Mouse (Mus musculus): ENCODE results near the gene Gm44503.

Gene Gm44503

DNA sequence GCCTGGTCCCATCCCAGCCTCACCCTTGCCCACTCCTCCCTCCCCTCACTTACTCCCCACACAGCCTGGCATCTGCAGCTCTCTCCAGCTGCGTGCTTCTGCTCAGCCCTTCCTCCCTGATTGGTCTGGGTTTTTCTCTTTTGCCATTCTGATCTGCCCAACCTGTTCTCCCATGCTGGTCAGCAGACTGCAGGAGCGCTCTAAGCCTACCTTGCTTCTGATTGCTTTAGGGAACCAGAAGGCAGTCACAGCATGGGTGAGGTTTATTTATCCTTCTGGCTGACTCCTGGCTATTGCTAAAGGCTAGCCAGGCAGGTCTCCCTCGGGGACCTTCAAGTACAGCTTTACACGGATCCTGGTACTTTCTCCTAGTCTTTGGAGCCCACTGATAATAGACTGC lies 72.8 kb downstream of the Gm44503 start:
- DNase-seq, result no peak

DNA sequence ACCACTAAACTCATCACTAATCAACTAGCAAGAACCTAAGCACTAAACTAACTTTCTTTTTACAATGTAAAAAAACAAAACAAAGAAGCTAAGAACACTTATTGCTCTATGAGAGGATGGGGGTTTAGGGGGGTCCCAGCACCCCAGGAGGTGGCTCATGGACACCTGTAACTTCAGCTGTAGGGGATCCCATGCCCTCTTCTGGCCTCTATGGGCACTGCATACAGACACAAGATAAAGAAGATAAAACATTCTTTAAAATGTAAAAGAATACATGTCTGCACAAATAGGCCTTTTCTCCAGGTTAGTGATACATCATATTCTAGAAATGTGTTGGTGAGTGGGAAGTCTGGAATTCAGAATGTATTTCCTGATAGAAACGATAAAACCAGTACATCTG lies 74.8 kb downstream of the Gm44503 start:
- no peak for DNase-seq

DNA sequence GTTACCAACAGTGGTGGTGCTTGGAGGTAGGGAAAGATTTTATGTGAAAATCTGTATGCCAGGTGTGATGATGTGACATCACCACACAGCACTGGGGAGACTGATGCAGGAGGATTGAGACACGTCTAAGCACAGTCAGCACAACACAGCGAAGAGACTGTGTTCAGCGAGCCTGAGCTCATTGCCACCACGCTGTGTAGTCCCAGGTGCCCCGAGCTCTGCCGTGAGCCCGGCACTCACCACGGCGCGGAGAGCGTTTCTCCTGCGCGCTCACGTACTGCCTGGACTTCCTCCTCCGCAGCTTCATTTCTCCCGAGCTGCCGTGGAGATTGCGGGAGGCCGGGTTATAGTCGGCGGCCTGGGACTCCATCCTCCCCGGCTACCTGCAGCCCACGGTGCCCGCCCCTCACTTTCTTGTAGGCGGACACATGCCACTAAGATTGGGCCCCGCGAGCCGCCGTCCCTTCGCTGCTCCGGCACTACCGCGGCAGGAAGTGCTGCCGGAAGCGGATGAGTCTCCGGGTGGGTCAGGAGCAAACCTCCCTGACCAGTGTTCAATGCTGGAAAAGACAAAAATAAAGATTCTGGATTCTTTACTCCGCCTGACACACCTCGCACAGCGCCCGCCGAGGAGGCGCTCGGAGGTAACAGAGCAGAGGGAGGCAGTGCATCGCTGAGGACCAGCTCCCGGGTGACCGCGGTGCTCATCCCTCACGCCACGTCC lies 80.7 kb downstream of the Gm44503 start:
- DNase-seq, result peak; percentile 96

DNA sequence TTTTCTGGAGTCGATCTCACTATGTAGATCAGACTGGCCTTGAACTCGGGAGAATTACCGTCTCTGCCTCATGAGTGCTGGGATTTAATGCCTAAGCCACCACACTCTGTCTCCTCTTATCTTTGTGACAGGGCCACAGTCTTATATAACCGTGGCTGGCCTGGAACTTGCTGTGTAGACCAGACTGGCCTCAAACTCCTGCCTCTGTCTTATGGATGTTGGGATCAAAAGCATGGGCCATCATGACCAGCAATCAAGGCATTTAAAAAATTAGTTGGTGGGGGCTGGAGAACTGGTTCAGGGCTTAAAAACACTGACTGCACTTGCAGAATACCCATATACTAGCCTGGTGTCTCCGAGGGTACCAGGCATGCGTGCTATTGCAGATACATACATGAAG lies 81.4 kb downstream of the Gm44503 start, which contains the start of gene Pigb:
Gene Pigb, minus strand, starts transcription at position 299 of the 400 bp plus-strand sequence.
- no peak for DNase-seq

DNA sequence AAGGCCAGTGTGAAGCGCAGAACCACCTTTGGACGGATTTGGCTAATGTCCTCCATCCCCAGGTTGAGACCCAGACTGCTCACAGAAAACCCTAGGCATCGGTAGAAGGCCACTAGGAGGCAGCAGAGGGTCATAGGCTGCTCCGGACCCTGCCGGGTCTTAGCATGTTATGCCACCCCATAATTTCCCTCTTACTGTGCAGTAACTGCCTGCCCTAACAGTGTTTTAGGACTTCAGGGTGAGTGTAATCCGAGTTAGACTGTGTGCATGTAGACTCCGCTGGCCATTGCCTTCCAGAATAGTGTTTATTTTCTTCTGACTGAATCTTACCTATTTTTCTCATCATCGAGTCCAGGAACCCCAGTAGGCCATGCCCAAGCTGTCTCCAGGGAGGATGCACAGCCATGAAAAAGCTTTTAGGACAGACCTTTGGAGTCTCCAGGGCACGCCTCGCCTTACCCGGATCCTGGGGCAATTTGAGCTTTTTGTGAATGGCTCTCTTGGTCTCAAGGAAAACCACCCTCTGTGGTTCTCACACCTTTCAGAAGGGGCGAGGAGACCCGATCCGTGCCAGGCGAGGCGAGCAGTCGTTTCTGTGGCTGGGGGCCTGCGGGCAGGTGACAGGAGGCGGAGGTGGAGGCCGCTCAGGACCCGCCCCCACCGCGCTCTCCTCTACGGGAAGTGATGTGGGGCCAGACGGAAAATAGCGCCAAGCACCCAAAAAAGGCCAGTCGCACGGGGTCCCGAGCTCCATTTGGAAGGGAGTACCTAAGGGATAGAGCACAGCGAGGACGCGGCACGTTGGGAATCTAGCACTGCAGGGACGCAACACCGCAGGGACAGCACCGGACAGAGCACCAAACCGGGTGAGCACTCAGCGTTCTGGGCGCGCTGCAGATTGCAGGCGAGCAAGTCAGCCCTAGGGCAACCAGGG lies 85.8 kb downstream of the Gm44503 start, which contains the start of gene Rab27a:
Gene Rab27a, plus strand, starts transcription at position 709 of the 934 bp plus-strand sequence.
- peak; percentile 94 for DNase-seq

DNA sequence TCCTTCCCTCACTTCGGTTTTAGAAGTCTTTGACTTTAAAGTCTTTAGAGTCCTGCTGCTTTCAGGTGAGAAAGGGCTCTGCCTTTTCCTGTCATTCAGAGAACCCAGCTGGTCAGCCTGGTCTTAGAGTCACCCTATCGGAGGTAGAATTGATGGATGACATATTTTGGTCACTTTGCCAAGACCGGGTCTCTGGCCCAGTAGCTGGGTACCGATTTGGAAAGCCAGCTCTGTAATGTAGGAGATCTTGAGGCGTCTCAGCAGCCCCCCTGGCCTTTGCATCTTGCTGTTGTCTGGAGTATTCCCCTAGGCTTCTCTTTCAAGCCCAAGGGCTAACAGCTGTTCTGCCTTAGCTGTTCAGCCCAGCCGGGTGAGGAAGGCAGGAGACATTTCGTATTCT lies 86.6 kb downstream of the Gm44503 start:
- peak; percentile 37 for DNase-seq

DNA sequence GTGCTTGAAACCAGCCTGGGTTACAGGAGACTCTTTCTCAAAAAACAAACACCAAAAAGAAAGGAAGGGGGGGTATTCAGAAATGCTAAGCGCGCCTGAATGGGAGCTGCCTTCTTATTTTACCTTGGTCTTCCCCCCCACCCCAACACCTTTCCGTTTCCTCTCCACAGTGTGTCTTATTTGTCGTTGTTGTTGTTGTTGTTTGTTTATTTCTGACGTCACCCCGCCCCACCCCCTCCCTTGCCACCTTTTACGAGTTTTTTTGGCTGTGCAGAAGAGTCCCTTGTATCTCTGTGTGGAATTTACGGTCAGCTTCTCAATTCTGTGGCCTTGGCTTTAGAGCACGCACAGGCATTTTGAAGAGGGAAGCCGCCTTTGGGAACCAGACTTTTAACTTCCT lies 87.1 kb downstream of the Gm44503 start:
- no peak for DNase-seq

DNA sequence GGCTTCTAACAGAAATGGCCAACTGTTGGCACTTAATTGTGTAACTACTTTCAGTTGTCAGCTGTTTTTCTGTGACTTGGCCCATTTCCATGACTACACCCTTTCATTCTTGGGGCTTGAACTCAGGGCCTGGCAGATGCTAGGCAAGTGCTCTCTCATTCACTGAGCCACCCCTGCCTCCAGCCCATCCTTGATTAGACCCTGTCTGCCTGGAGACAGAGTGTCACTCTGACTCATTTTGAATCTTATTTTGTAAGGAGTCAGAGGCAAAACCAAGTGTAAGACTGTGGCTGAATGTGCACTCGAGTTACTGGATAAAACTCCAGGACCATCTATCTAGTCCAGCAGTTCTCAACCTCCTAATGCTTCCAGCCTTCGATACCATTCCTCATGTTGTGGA lies 89.3 kb downstream of the Gm44503 start:
- DNase-seq, result no peak

DNA sequence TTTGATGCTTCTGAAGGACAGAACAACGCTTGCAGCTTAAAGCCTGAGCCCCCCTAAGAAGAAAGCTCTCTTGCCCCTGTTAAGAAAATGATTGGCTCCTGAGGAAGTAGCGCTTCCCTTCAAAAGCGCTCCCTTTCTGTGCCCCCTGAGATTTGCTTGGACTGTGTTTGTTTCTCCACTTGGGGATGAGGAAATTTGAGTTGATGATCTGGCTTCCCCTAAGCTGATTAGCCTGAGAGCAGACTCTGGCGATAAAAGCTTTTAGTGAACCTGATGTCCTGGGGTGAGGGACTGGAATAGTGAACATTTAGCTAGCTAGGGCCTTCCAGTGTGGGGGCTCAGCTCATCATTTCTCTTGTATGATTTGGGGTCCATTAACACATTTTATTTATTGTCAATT lies 90.3 kb downstream of the Gm44503 start:
- no peak for DNase-seq

DNA sequence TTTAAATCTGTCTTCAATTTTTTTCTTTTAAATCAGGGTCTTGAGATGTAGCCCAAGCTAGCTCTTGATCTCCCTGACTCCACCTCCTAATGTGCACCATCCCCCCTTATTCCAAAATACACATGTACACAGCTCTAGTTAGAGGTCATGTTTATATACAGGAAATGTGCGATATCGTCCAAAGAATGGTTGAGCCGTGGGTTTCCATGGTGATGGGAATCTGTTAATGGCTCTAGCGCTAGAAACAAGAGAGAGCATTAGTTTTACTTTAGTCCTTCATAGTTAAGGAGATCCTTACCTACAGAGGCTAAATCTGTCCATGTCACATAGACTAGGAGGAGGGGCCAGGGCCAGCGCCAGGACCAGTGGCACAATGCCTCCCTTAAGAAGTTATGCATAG lies 91.2 kb downstream of the Gm44503 start:
- DNase-seq, result no peak

DNA sequence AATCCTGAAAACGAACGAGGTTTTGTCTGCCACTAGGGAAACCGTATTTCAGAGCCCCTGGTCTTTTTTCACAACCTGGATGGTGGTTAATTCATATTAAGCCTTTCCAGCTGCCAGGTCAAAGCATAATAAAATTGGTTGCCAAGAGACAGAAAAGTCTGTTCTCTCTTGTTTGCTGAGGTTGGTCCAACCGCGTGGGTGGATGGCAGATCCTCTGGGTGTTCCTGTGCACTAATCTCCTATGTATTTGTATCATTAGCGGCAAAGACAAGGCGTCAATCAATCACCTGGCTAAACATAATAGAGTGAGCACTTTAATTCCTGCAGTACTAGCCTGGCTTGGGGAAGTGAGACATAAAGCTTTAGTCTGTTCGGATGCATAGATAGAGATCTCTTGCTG lies 92.0 kb downstream of the Gm44503 start:
- no peak for DNase-seq

DNA sequence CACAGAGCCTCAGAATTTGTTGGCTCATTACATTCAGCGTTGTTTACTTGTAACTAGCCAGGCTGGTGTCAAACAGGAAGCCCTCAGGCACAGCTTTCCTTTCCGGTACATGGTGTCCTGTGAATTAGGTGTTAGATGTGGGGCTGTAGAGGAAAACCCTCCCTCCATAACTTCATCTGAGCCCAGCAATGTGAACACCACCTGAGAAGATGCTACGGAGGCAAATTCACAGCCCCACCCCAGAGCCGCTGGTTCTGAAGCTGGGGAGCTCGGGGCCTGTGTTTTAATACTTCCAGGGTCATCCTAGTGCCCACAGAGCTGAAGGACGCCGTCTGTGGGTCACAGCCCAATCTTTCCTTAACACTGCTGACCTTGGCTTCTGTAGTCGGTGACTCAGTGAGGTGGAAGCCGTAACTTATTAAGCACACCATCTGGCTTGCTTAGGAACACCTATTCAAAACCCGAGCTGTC lies 96.8 kb downstream of the Gm44503 start:
- no peak for DNase-seq

DNA sequence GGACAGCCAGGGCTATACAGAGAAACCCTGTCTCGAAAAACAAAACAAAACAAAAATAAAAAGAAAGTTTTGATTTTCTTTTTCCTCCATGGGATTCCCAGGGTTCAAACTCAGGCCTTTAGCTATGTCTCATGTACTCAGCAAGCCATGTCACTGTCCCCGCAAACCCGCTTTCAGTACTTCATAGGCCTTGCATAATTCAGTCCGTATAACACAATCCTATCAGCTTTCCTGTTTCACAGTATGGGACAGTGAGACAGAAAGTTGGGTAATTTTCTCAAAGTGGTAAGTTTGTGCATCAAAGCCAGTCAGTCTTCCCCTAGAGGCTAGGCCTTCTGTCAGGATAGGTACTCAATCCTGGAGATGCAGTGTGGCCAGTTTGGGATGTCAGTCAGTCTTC lies 100.6 kb downstream of the Gm44503 start:
- DNase-seq, result no peak

DNA sequence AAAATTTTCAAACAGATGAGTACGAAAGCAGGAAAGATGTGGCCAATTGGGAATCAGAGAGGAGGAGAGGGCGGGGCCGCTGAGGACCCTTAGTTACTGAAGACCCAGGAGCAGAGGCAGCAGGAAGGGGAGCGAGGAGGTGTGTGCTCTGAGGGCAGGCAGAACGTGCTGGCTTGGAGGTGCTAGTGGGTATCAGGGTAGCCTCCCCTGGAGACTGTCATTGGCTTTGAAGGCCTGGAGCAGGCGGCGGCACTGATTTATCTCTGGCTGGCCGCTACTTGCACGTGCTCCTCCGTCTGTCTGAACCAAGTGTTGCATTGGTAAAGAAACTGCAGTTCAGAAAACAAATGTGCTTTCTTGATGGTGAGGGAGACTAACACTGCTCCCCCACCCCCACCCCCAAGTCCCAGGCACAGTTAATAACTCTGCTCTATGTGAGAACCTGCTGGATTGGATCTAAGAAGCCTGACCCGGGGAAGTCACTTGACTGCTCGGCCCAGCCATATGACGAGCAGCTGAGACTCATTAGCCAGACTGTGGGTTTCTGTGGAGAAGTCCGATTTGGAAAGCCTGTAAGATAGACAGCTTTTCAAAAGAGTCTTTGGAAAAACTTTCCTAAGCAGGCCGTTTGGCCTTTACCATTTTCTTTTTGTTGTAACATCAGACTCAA lies 105.1 kb downstream of the Gm44503 start:
- DNase-seq, result no peak
